Mouse (Mus musculus) liver, embryonic 11.5 days (tissue): Measurements from ENCODE around the gene Dapk2. TPM values are rescaled to one million over a fixed set of nuclear protein-coding genes. Genes with fewer than 3 reads are reported as not detected.

ENCODE experiments used
- ATAC-seq: fragments of 200-750 bp; cut with Nextera tagmentation; replicated peaks from 2 replicates; pipeline ENCODE4 v1.8.0; 2017; ENCODE audit warnings: moderate number of reproducible peaks, mild to moderate bottlenecking, moderate TSS enrichment, moderate library complexity; ENCODE audit not compliant: low FRiP score
- DNase-seq: peaks from one replicate; pipeline ENCODE4 v3.0.0-alpha.2; 2017; ENCODE audit warnings: low spot score
- H3K27ac ChIP-seq: fragments of 300-500 bp; sonication (generic); 2 replicates; pipeline ENCODE4 v1.5.1; 2014; ENCODE audit warnings: mild to moderate bottlenecking, low read depth, low read length, control low read depth
- H3K27me3 ChIP-seq: fragments of 300-500 bp; sonication (generic); replicated peaks from 2 replicates; pipeline ENCODE4 v1.6.1; 2014; ENCODE audit warnings: low read length, mixed read lengths; ENCODE audit not compliant: control insufficient read depth, insufficient read depth
- H3K36me3 ChIP-seq: fragments of 300-500 bp; sonication (generic); 2 replicates; pipeline ENCODE4 v1.6.1; 2014; ENCODE audit warnings: mild to moderate bottlenecking, low read length, moderate library complexity, mixed read lengths; ENCODE audit not compliant: control insufficient read depth, insufficient read depth
- H3K4me1 ChIP-seq: fragments of 300-500 bp; sonication (generic); replicated peaks from 2 replicates; pipeline ENCODE4 v1.6.1; 2014; ENCODE audit warnings: low read length, mixed read lengths; ENCODE audit not compliant: control insufficient read depth, insufficient read depth
- H3K4me2 ChIP-seq: fragments of 300-500 bp; sonication (generic); 2 replicates; pipeline ENCODE4 v1.6.1; 2014; ENCODE audit warnings: mild to moderate bottlenecking, control low read depth, moderate library complexity
- H3K4me3 ChIP-seq: fragments of 300-500 bp; sonication (generic); 2 replicates; pipeline ENCODE4 v1.5.1; 2014; ENCODE audit warnings: low read depth, low read length, control low read depth
- H3K9ac ChIP-seq: fragments of 300-500 bp; sonication (generic); 2 replicates; pipeline ENCODE4 v1.6.1; 2014; ENCODE audit warnings: low read depth, low read length, control low read depth
- H3K9me3 ChIP-seq: fragments of 300-500 bp; sonication (generic); 2 replicates; pipeline ENCODE4 v1.6.1; 2016; ENCODE audit warnings: low read length, inconsistent platforms, mixed read lengths; ENCODE audit not compliant: control insufficient read depth
- WGBS: fragments of 180-500 bp; shearing (Covaris S2); extraction: QIAGEN DNeasy Blood & Tissue Kit; methylation state at CpG from one replicate; pipeline ENCODE4 v1.1.7; 2014; 5-methylcytosine and 5-hydroxymethylcytosine counted together
- polyA plus RNA-seq: library from polyadenylated mRNA; unstranded; fragments of >200 nt; fragmentation: Nextera tagmentation; extraction: Ambion mirVana; gene quantifications from 2 replicates; pipeline ENCODE4 v1.2.1, GENCODE M21; 2014

Gene Dapk2
- polyA plus RNA-seq, 1 experiment from 2014 or later: 6.1 TPM

- Histone ChIP-seq H3K27me3 (no peaks in the 10 kb centered on the region; the same call in 1 of the 2 replicates), H3K4me2 (peak overlapping the region; percentile 52), H3K9ac (no peak overlapping the region), H3K4me1 (peaks cover 23% of the 10 kb centered on the region), H3K4me3 (no peak overlapping the region), H3K36me3 (no peaks in the 10 kb centered on the region), H3K9me3 (no peaks in the 10 kb centered on the region), H3K27ac (peak overlapping the region; percentile 46; the same call in 1 of the 2 replicates)
- DNase-seq: peak; percentile 43
- ATAC-seq: no peak
- WGBS: 8% methylated on average over 15 of the region's 15 CpGs
Observed at GRCm38 (mm10) chr9:66275267-66275991, 117.4 kb downstream of the Dapk2 start.

- ATAC-seq (no peak), DNase-seq (no peak)
- Histone ChIP-seq H3K9ac (no peak overlapping the region), H3K9me3 (no peaks in the 10 kb centered on the region), H3K27ac (peak overlapping the region; percentile 19; the same call in 1 of the 2 replicates), H3K4me2 (peak overlapping the region; percentile 52), H3K4me1 (peaks cover 23% of the 10 kb centered on the region), H3K36me3 (no peaks in the 10 kb centered on the region), H3K4me3 (no peak overlapping the region), H3K27me3 (no peaks in the 10 kb centered on the region; the same call in 1 of the 2 replicates)
- 36% methylated on average over 4 of the region's 4 CpGs for WGBS
Observed at GRCm38 (mm10) chr9:66276062-66276461, 118.0 kb downstream of the Dapk2 start.

- Histone ChIP-seq H3K9ac (no peak overlapping the region), H3K4me2 (peak overlapping the region; percentile 18), H3K27me3 (no peaks in the 10 kb centered on the region), H3K4me3 (no peak overlapping the region), H3K27ac (peak overlapping the region; percentile 19; the same call in 1 of the 2 replicates), H3K4me1 (peaks cover 23% of the 10 kb centered on the region), H3K9me3 (no peaks in the 10 kb centered on the region), H3K36me3 (no peaks in the 10 kb centered on the region)
- peak; percentile 92 for ATAC-seq
- peak; percentile 63 for DNase-seq
- 9% methylated on average over 14 of the region's 14 CpGs for WGBS
Observed at GRCm38 (mm10) chr9:66276697-66277385, 118.8 kb downstream of the Dapk2 start.

GRCm38 (mm10) chr9:66279647-66280046, 121.6 kb downstream of the Dapk2 start:
- Histone ChIP-seq H3K4me2 (no peak overlapping the region), H3K36me3 (no peaks in the 10 kb centered on the region), H3K9me3 (no peaks in the 10 kb centered on the region), H3K9ac (no peak overlapping the region), H3K4me1 (peaks cover 20% of the 10 kb centered on the region), H3K4me3 (no peak overlapping the region), H3K27me3 (no peaks in the 10 kb centered on the region), H3K27ac (no peak overlapping the region)
- ATAC-seq (no peak), DNase-seq (no peak)

- no peaks in the 10 kb centered on the region for H3K36me3 ChIP-seq
- H3K27me3 ChIP-seq: no peaks in the 10 kb centered on the region
- no peak overlapping the region for H3K4me3 ChIP-seq
- H3K9ac ChIP-seq: no peak overlapping the region
- ATAC-seq (no peak), DNase-seq (no peak)
- no peak overlapping the region for H3K27ac ChIP-seq
- no peak overlapping the region for H3K4me2 ChIP-seq
- H3K9me3 ChIP-seq: no peaks in the 10 kb centered on the region
- WGBS: 30% methylated on average over 1 of the region's 1 CpGs
- peaks cover 11% of the 10 kb centered on the region for H3K4me1 ChIP-seq
Observed at GRCm38 (mm10) chr9:66280496-66280895, 122.5 kb downstream of the Dapk2 start.

GRCm38 (mm10) chr9:66281501-66281951, 123.5 kb downstream of the Dapk2 start:
- H3K36me3 ChIP-seq: no peaks in the 10 kb centered on the region
- DNase-seq: no peak
- H3K4me2 ChIP-seq: no peak overlapping the region
- no peaks in the 10 kb centered on the region for H3K27me3 ChIP-seq
- no peak for ATAC-seq
- H3K4me1 ChIP-seq: peaks cover 7% of the 10 kb centered on the region; the same call in 1 of the 2 replicates
- no peak overlapping the region for H3K4me3 ChIP-seq
- 63% methylated on average over 9 of the region's 9 CpGs for WGBS
- no peak overlapping the region for H3K27ac ChIP-seq
- H3K9ac ChIP-seq: no peak overlapping the region
- H3K9me3 ChIP-seq: no peaks in the 10 kb centered on the region

- no peak overlapping the region for H3K27ac ChIP-seq
- H3K36me3 ChIP-seq: no peaks in the 10 kb centered on the region
- DNase-seq (no peak), ATAC-seq (no peak)
- no peaks in the 10 kb centered on the region for H3K27me3 ChIP-seq
- no peaks in the 10 kb centered on the region for H3K4me1 ChIP-seq
- H3K4me2 ChIP-seq: no peak overlapping the region
- no peaks in the 10 kb centered on the region for H3K9me3 ChIP-seq
- no peak overlapping the region for H3K9ac ChIP-seq
- 91% methylated on average over 1 of the region's 1 CpGs for WGBS
- no peak overlapping the region for H3K4me3 ChIP-seq
Observed at GRCm38 (mm10) chr9:66282582-66282981, 124.6 kb downstream of the Dapk2 start.

- WGBS: 10% methylated on average over 2 of the region's 2 CpGs
- Histone ChIP-seq H3K27me3 (no peaks in the 10 kb centered on the region), H3K4me3 (no peak overlapping the region), H3K36me3 (no peaks in the 10 kb centered on the region), H3K4me2 (no peak overlapping the region), H3K27ac (no peak overlapping the region), H3K4me1 (no peaks in the 10 kb centered on the region), H3K9ac (no peak overlapping the region), H3K9me3 (no peaks in the 10 kb centered on the region)
- no peak for DNase-seq
- ATAC-seq: no peak
Observed at GRCm38 (mm10) chr9:66283565-66284203, 125.7 kb downstream of the Dapk2 start.
